In genomic region chr16:30616281-30616680, GRCm38 (mm10) we compare ENCODE assay signal across 11 mouse cellular contexts.
"Had no signal": no experiment of that assay in that cellular context is flagged by ENCODE, and none has a peak within 500 bp of the region (broad histone marks: within the 10 kb centered on the region; RNA-seq: fewer than 3 reads in every experiment).

No protein-coding gene starts in this region.

- DNase-seq: liver, postnatal 0 days; lung, adult 2 months; lung, postnatal 14 days; lung, postnatal 36 days; right cerebral cortex, adult 18-20 months; right cerebral cortex, postnatal 25 days; right cerebral cortex, postnatal 4 days; spleen, adult 18-20 months; thymus, adult 2 months; thymus, postnatal 25 days; thymus, postnatal 4 days had no signal
